Mouse (Mus musculus) lung, postnatal 0 days (tissue): Measurements from ENCODE around the gene Lin28a.

Experiments
- CTCF ChIP-seq: IDR thresholded peaks from 2 replicates; pipeline ENCODE4 v1.5.1; 2016; ENCODE audit warnings: antibody characterized with exemption, mild to moderate bottlenecking
- EP300 ChIP-seq: IDR thresholded peaks from 2 replicates; pipeline ENCODE4 v1.6.1; 2016; ENCODE audit warnings: antibody characterized with exemption, mild to moderate bottlenecking, control low read depth

GRCm38 (mm10) chr4:134041317-134042123, 22.9 kb upstream of the Lin28a start:
- TF ChIP-seq CTCF (no peak), EP300 (no peak)
